Mouse (Mus musculus): ENCODE results near the gene Abca3. TPM values are rescaled to one million over a fixed set of nuclear protein-coding genes. Genes with fewer than 3 reads are reported as not detected.

The Abca3 gene
- polyA plus RNA-seq, 1 experiment: 41.6 TPM

DNA sequence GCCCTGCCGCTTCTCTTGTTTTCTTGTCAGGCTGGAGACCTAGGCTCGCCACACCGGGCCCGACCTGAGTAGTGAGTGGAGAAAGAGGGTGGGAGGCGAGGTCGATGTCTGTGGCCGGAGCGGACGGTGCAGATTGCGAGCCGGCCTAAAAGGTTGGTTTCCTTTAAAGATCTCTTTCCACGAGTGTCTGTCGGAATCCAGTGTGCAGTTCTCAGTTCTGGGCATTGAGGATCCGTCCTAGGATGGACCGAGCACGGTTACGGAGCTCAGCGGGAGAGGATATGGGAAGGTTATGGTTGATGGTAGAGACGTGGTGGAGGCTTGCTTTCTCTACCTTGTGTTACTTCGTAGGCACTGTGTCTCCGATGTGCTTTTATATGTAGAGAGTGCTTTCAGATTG lies 63.3 kb downstream of the Abca3 start:
- TF ChIP-seq GATA1 (IDR thresholded peaks at IDR 0.05; ENCODE audit: low read length): no peak

DNA sequence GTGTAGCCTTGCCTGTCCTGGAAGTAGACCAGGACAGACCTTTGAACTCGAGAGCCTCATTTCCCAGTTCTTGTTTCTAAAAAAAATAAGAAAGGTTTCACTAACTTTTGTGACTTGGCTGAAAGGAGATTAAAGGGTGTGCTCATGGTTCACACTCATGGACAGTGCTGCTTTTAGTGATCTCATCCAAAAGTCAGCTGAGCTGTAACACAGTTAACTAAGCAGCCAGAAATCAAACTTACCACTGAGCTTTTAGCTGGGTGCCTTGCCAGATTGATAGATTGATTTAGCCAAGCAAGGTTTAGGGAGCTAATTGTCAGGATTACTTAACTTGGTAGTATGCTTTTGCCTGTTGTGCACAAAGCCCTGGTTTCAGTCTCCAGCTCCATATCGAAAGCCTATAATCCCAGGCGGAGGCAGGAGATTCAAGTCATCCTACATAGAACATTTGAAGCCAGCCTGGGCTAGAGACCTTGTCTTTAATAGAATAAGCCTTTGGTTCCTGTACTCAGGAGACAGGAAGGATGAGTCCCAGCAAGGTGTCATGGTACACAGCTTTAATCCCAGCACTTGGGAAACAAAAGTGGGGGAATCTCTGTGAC lies 64.4 kb downstream of the Abca3 start:
- no peak for TF ChIP-seq GATA1 (IDR thresholded peaks at IDR 0.05; ENCODE audit: low read length)

DNA sequence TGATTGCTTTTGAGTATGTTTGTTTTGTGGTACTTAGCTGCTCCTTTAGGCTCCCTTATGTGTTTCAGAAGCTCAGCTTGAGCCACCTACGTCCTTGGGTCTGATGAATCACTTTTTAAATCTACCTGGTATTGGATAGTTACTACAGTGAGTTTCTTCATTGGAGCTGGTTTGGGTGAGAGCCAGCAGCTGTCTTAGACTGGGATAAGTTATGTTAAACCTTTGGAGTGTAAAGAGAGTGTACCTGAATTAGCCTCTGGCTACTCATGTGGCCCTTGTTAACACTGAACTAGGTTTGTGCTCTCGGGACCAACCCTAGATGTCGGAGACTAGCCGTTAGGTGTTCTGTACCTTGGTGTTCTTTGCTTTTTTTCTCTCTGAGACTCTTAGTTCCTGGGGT lies 71.4 kb downstream of the Abca3 start:
- no peak for TF ChIP-seq GATA1 (IDR thresholded peaks at IDR 0.05; ENCODE audit: low read length)

- TF ChIP-seq GATA1 (IDR thresholded peaks at IDR 0.05; ENCODE audit: low read length): no peak
Observed at GRCm38 (mm10) chr17:24424489-24424888, 72.7 kb downstream of the Abca3 start.

DNA sequence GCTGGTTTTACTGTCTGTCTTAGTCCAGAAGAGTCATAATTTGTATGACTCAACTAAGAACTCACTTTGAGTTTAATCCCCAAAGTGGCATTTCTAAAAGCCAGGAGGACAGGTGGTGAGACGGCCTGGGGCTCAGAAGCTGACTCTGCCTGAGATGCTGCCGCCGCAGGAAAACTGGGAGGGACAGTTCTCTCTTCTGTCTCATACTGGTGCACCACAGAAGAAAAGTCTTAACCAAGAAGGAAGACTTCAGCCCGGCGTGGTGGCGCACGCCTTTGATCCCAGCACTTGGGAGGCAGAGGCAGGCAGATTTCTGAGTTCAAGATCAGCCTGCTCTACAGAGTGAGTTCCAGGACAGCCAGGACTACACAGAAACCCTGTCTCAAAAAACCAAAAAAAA lies 74.2 kb downstream of the Abca3 start:
- TF ChIP-seq GATA1 (IDR thresholded peaks at IDR 0.05; ENCODE audit: low read length): no peak

- TF ChIP-seq GATA1 (IDR thresholded peaks at IDR 0.05; ENCODE audit: low read length): no peak
Observed at GRCm38 (mm10) chr17:24426471-24427169, 74.9 kb downstream of the Abca3 start, which contains the start of gene Eci1. Eci1 (plus strand) TSS chr17:24426641.

GRCm38 (mm10) chr17:24427170-24427557 lies 75.4 kb downstream of the Abca3 start:
- no peak for TF ChIP-seq GATA1 (IDR thresholded peaks at IDR 0.05; ENCODE audit: low read length)

DNA sequence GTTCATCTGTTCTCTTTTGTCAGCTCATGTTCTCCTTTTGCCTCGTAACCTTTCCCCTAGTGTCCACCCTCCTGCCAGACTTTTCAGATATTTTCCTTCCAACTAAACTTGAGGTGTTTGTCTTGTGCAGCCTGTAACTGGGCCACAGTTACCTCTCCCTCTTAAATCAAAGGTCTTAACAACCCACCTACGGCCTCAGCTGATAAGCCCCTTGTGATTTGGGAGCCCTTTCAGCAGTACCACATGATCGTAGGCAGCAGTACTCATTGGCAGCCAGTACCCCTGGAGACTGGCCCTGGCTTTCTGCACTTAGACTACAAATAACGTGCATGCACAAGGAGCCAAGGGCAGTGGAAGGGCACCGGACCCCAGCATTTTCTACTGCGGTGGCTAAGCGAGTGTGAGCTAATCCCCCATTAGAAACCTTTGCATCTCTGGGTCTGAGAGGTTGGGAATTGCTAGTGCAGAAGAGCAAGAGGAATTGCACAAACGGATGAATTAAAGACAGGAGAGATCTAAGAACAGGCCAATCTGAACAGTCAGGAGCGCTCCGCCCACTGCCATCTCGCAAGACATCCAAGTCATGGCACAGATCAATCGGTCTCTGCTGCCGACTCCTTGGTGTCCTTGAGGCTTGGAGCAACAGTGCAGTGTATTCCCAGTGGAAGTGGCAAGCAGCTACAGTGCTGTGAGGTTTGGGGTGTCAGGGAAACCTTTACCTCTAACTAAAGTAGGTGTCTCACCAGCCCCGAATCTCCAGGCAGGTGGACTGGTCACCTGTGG lies 77.6 kb downstream of the Abca3 start:
- no peak for TF ChIP-seq GATA1 (IDR thresholded peaks at IDR 0.05; ENCODE audit: low read length)

GRCm38 (mm10) chr17:24437016-24437415 lies 85.3 kb downstream of the Abca3 start:
- no peak for TF ChIP-seq GATA1 (IDR thresholded peaks at IDR 0.05; ENCODE audit: low read length)

DNA sequence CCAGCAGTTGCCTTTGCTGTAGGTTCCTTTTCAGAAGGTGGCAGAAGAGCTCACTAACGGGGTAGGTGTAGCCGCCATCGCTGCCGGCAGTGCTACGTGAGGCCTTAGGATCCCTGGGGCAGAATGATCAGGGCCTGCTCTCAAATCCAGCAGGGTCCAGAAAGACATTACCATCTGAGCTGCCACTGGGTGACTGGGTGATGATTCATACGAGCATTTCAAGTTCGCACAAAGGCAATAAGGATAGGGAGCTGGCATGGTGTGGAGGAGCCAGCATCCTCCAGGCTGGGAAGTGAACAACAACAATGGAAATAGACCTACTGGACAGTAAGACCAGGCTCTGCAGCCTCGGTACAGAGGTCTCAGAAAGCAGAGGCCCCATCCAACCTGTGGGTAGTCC lies 88.6 kb downstream of the Abca3 start:
- TF ChIP-seq GATA1 (IDR thresholded peaks at IDR 0.05; ENCODE audit: low read length): no peak

- TF ChIP-seq GATA1 (IDR thresholded peaks at IDR 0.05; ENCODE audit: low read length): no peak
Observed at GRCm38 (mm10) chr17:24441148-24441547, 89.4 kb downstream of the Abca3 start.

DNA sequence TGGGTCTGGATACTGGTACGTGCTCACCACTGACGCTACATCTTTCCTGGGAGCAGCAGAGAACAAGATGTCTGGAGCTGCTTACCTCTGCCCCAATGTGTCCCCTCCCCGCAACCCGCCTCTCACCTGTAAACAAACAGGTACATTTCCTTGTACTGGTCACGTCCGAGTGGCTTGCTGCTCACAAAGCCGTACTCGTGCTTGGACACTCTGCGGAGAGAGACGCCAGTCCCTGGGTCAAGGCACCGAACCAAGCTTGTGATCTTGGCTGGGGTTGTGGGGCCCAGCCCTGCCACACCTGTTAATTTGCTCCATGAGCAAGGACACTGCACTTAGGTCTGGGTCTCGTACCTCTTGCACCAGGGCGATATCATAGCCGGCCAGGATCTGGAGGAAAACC lies 90.4 kb downstream of the Abca3 start:
- TF ChIP-seq GATA1 (IDR thresholded peaks at IDR 0.05; ENCODE audit: low read length): no peak

- TF ChIP-seq GATA1 (IDR thresholded peaks at IDR 0.05; ENCODE audit: low read length): no peak
Observed at GRCm38 (mm10) chr17:24442632-24443155, 90.9 kb downstream of the Abca3 start, which contains the start of gene Dnase1l2. Dnase1l2 (minus strand) TSS chr17:24443105.

DNA sequence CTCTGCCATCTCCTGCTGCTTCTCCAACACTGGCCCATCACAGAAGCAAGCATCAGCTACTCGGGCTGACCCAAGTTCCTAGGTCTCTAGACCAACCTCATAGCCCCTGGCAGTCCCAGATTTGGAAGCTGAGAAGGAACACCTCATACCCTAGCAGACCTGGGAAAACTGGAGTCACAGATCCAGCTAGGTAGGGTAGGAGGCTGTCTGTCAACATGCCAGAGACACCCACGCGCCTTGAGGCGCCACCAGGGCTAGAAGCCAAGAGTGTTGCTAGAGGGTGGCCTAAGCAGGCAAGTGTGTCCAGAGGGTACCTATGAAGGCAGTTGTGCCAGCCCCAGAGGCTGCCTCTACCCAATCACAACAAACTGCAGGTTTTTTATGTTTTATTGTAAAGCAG lies 91.7 kb downstream of the Abca3 start:
- TF ChIP-seq GATA1 (IDR thresholded peaks at IDR 0.05; ENCODE audit: low read length): no peak

DNA sequence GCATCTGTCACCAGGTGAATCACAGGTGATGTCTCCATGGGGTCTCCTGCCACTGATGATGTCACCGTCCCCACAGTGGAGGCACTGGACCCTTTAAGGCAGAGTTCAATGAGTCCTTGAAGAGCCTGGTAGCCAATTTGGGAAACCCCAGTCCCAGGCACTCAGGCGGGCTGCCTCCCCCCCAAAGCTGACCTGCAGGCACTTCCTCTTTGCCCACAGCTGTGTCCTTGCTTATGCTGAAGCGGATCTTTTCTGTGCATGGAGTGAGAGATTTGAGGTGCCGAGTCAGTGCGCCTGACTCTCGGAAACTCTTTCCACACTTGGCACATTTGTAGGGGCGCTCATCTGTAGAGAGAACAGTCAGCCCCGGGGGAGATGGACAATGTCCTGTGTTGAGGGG lies 94.8 kb downstream of the Abca3 start:
- no peak for TF ChIP-seq GATA1 (IDR thresholded peaks at IDR 0.05; ENCODE audit: low read length)

DNA sequence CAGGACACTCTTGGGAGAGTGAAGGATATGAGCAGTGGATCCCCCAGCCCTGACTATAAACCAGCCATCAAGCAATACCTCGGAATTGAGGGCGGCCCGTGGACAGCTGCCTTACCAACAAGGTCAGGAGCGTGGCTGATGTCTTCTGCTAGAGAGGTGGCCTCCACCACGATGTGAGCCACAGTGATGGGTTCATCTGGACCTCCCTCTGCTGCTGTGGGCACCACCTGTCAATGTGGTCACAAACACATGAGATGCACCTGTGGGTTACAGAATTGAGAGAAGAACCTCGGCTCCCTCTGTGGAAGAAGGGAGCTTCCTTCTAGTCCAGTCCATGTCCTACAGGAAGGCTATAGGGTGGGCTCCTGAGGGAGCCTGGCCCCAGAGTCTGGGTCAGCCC lies 97.8 kb downstream of the Abca3 start:
- no peak for TF ChIP-seq GATA1 (IDR thresholded peaks at IDR 0.05; ENCODE audit: low read length)

Measured in G1E-ER4 (cell line).